Mouse (Mus musculus) forebrain, embryonic 16.5 days (tissue): ENCODE data around the gene Gpx8. TPM values are rescaled to one million over a fixed set of nuclear protein-coding genes. Genes with fewer than 3 reads are reported as not detected.

ENCODE experiments used
- ATAC-seq: fragments of 200-750 bp; cut with Nextera tagmentation; 2 replicates; pipeline ENCODE4 v1.8.0; 2017; ENCODE audit warnings: mild to moderate bottlenecking, moderate library complexity
- H3K27ac ChIP-seq: fragments of 300-500 bp; sonication (generic); 2 replicates; pipeline ENCODE4 v1.5.1; 2014; ENCODE audit warnings: low read length, control low read depth
- H3K27me3 ChIP-seq: fragments of 300-500 bp; sonication (generic); replicated peaks from 2 replicates; pipeline ENCODE4 v1.6.1; 2014; ENCODE audit warnings: low read length; ENCODE audit not compliant: control insufficient read depth, insufficient read depth
- H3K36me3 ChIP-seq: fragments of 300-500 bp; sonication (generic); 2 replicates; pipeline ENCODE4 v1.6.1; 2014; ENCODE audit not compliant: control insufficient read depth, insufficient read depth
- H3K4me1 ChIP-seq: fragments of 300-500 bp; sonication (generic); replicated peaks from 2 replicates; pipeline ENCODE4 v1.6.1; 2014; ENCODE audit warnings: low read length; ENCODE audit not compliant: control insufficient read depth, insufficient read depth
- H3K4me2 ChIP-seq: fragments of 300-500 bp; sonication (generic); 2 replicates; pipeline ENCODE4 v1.6.1; 2014; ENCODE audit warnings: mild to moderate bottlenecking, low read length, control low read depth
- H3K4me3 ChIP-seq: fragments of 300-500 bp; sonication (generic); replicated peaks from 2 replicates; pipeline ENCODE4 v1.5.1; 2014; ENCODE audit warnings: mild to moderate bottlenecking, low read length, control low read depth
- H3K9ac ChIP-seq: fragments of 300-500 bp; sonication (generic); replicated peaks from 2 replicates; pipeline ENCODE4 v1.6.1; 2014; ENCODE audit warnings: low read depth, low read length, control low read depth
- H3K9me3 ChIP-seq: fragments of 300-500 bp; sonication (generic); 2 replicates; pipeline ENCODE4 v1.6.1; 2016; ENCODE audit warnings: low read length; ENCODE audit not compliant: control insufficient read depth
- WGBS: fragments of 180-500 bp; shearing (Covaris S2); extraction: QIAGEN DNeasy Blood & Tissue Kit; methylation state at CpG from one replicate; pipeline ENCODE4 v1.1.7; 2014; 5-methylcytosine and 5-hydroxymethylcytosine counted together
- polyA plus RNA-seq: library from polyadenylated mRNA; unstranded; fragments of >200 nt; fragmentation: Nextera tagmentation; extraction: Ambion mirVana; gene quantifications from 2 replicates; pipeline ENCODE4 v1.2.1, GENCODE M21; 2015

Gpx8 gene
- polyA plus RNA-seq, 1 experiment from 2014 or later, result 39.0 TPM

DNA sequence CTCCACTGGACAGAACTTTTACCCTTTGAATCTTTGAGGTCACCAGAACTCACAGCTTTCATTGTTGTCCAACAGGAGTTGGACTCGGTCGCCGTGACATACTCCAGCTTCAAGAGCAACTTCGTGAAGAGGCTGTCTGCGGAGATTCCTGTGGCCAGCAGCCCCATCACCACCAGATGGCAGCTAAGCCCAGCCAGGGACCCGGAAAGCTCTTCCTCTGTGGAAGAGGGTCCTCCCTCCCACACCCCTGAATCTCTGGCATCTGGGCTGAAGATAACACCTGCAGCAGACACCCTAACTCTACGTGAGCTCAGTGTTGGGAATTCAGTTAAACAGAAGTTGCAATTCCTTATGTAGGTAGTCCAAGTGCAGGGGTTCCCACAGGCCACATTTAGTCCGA, 9.6 kb upstream of the Gpx8 start:
- H3K4me2 ChIP-seq, result no peak overlapping the region
- no peaks in the 10 kb centered on the region for H3K4me1 ChIP-seq
- H3K9ac ChIP-seq, result no peak overlapping the region
- no peaks in the 10 kb centered on the region for H3K27me3 ChIP-seq
- H3K27ac ChIP-seq, result no peak overlapping the region
- H3K36me3 ChIP-seq, result no peaks in the 10 kb centered on the region
- 54% methylated on average over 8 of the region's 8 CpGs for WGBS
- ATAC-seq, result no peak
- H3K9me3 ChIP-seq, result no peaks in the 10 kb centered on the region
- H3K4me3 ChIP-seq, result no peak overlapping the region

- H3K36me3 ChIP-seq, result no peaks in the 10 kb centered on the region
- H3K4me3 ChIP-seq, result no peak overlapping the region
- H3K9ac ChIP-seq, result no peak overlapping the region
- H3K4me2 ChIP-seq, result no peak overlapping the region
- ATAC-seq, result no peak
- no peak overlapping the region for H3K27ac ChIP-seq
- no peaks in the 10 kb centered on the region for H3K4me1 ChIP-seq
- H3K9me3 ChIP-seq, result no peaks in the 10 kb centered on the region
- no peaks in the 10 kb centered on the region for H3K27me3 ChIP-seq
- WGBS, result 96% methylated on average over 8 of the region's 8 CpGs
Observed at GRCm38 (mm10) chr13:113054230-113054629, 8.0 kb upstream of the Gpx8 start.

DNA sequence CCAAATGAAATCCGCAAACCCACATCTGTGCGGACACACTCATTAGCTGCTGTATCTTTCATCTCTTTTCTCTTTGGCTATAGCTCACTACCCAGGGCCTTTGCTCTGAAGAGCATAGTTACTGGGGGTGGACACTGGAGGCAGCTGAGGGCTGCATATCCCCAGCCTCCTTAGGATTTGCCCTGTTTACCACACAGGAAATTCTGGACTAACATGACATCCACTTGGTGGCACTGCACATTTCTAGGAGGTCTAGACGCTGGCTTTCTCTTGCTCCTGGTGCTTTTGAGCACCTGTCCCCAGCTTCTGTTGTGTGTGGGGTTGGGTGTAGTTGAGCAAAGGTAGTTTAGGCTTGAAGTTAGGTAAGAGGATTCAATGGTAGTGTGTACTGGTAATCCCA, 1.4 kb upstream of the Gpx8 start:
- no peak for ATAC-seq
- H3K36me3 ChIP-seq, result no peaks in the 10 kb centered on the region
- peaks cover 3% of the 10 kb centered on the region; the same call in 1 of the 2 replicates for H3K4me1 ChIP-seq
- H3K9me3 ChIP-seq, result no peaks in the 10 kb centered on the region
- no peak overlapping the region for H3K4me3 ChIP-seq
- no peak overlapping the region for H3K9ac ChIP-seq
- 78% methylated on average over 3 of the region's 3 CpGs for WGBS
- no peak overlapping the region for H3K4me2 ChIP-seq
- H3K27me3 ChIP-seq, result no peaks in the 10 kb centered on the region
- H3K27ac ChIP-seq, result no peak overlapping the region

DNA sequence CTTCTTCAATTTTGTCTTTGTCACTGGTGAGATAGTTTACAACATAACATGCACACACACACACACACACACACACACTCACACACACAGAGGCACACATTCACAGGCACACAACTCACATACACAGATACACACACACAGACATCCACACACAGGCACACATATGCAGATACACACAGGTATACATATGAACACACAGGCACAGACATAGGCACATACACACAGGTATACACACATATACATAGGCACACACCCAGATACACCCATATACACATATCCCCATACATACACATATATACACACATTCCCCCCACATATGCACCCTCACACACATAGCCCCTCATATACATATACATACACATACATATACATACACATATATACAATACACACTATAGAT, 808 bp upstream of the Gpx8 start:
- H3K4me1 ChIP-seq, result peaks cover 3% of the 10 kb centered on the region; the same call in 1 of the 2 replicates
- no peak overlapping the region; the same call in 1 of the 2 replicates for H3K4me2 ChIP-seq
- H3K27me3 ChIP-seq, result no peaks in the 10 kb centered on the region

GRCm38 (mm10) chr13:113045458-113046110, 626 bp downstream of the Gpx8 start:
- Histone ChIP-seq H3K27me3 (no peaks in the 10 kb centered on the region), H3K9me3 (no peaks in the 10 kb centered on the region), H3K27ac (no peak overlapping the region), H3K9ac (peak overlapping the region; percentile 48; the same call in 1 of the 2 replicates), H3K36me3 (no peaks in the 10 kb centered on the region), H3K4me3 (peak overlapping the region; percentile 56), H3K4me2 (peak overlapping the region; percentile 86), H3K4me1 (peaks cover 3% of the 10 kb centered on the region; the same call in 1 of the 2 replicates)
- 17% methylated on average over 18 of the region's 18 CpGs for WGBS
- ATAC-seq, result no peak

More for the DNA sequence above, 808 bp upstream of the Gpx8 start:
- H3K9ac ChIP-seq, result no peak overlapping the region
- no peaks in the 10 kb centered on the region for H3K36me3 ChIP-seq
- no peak overlapping the region for H3K27ac ChIP-seq
- ATAC-seq, result peak; percentile 49
- no peak overlapping the region for H3K4me3 ChIP-seq
- no peaks in the 10 kb centered on the region for H3K9me3 ChIP-seq

- Histone ChIP-seq H3K9me3 (no peaks in the 10 kb centered on the region), H3K4me3 (peak overlapping the region; percentile 56), H3K27ac (no peak overlapping the region), H3K27me3 (no peaks in the 10 kb centered on the region), H3K9ac (no peak overlapping the region), H3K36me3 (no peaks in the 10 kb centered on the region), H3K4me1 (peaks cover 3% of the 10 kb centered on the region; the same call in 1 of the 2 replicates), H3K4me2 (peak overlapping the region; percentile 86)
- 75% methylated on average over 3 of the region's 3 CpGs for WGBS
- no peak for ATAC-seq
Observed at GRCm38 (mm10) chr13:113044876-113045275, 1.3 kb downstream of the Gpx8 start.

GRCm38 (mm10) chr13:113035852-113036251, 10.4 kb downstream of the Gpx8 start:
- peak overlapping the region; percentile 55 for H3K4me3 ChIP-seq
- H3K36me3 ChIP-seq, result no peaks in the 10 kb centered on the region
- peak; percentile 83 for ATAC-seq
- H3K9me3 ChIP-seq, result no peaks in the 10 kb centered on the region
- WGBS, result 0% methylated on average over 4 of the region's 4 CpGs
- no peak overlapping the region for H3K27ac ChIP-seq
- H3K4me2 ChIP-seq, result peak overlapping the region; percentile 87
- peaks cover 20% of the 10 kb centered on the region for H3K4me1 ChIP-seq
- H3K9ac ChIP-seq, result no peak overlapping the region
- H3K27me3 ChIP-seq, result peaks cover 9% of the 10 kb centered on the region

GRCm38 (mm10) chr13:113034950-113035421, 11.2 kb downstream of the Gpx8 start, which contains the start of gene Cdc20b:
Gene Cdc20b (plus strand): TSS chr13:113035111.
- Histone ChIP-seq H3K36me3 (no peaks in the 10 kb centered on the region), H3K4me3 (peak within 1 kb of the TSS; percentile 55), H3K4me2 (peak within 1 kb of the TSS; percentile 87), H3K27ac (no peak within 1 kb of the TSS), H3K9ac (peak within 1 kb of the TSS; percentile 36), H3K27me3 (peaks cover 9% of the 10 kb centered on the region), H3K4me1 (peaks cover 20% of the 10 kb centered on the region), H3K9me3 (no peaks in the 10 kb centered on the region)
- under 1% methylated on average over 46 of the region's 46 CpGs for WGBS
- ATAC-seq, result peak; percentile 29

- WGBS, result 1% methylated on average over 11 of the region's 11 CpGs
- no peak overlapping the region for H3K9ac ChIP-seq
- no peak overlapping the region for H3K27ac ChIP-seq
- H3K36me3 ChIP-seq, result no peaks in the 10 kb centered on the region
- peak; percentile 54 for ATAC-seq
- H3K9me3 ChIP-seq, result no peaks in the 10 kb centered on the region
- H3K4me2 ChIP-seq, result peak overlapping the region; percentile 87
- H3K4me3 ChIP-seq, result peak overlapping the region; percentile 55
- H3K4me1 ChIP-seq, result peaks cover 20% of the 10 kb centered on the region
- peaks cover 9% of the 10 kb centered on the region for H3K27me3 ChIP-seq
Observed at GRCm38 (mm10) chr13:113034271-113034886, 11.8 kb downstream of the Gpx8 start.
